Mouse (Mus musculus) myocyte (in vitro differentiated cells): ENCODE data around the gene Apba1.

ENCODE experiments used
- MAX ChIP-seq: IDR thresholded peaks from one replicate; pipeline ENCODE4 v1.6.1; 2011; ENCODE audit warnings: low read depth, mild to moderate bottlenecking, control low read depth
- POLR2A ChIP-seq: IDR thresholded peaks from one replicate; pipeline ENCODE4 v1.6.1; 2011; ENCODE audit warnings: low read depth, mild to moderate bottlenecking, control low read depth, moderate library complexity; ENCODE audit not compliant: insufficient read length
- REST ChIP-seq: IDR thresholded peaks from one replicate; pipeline ENCODE4 v1.6.1; 2011; ENCODE audit warnings: mild to moderate bottlenecking, control low read depth, moderate library complexity; ENCODE audit not compliant: insufficient read depth, insufficient read length
- TCF3 ChIP-seq: IDR thresholded peaks from one replicate; pipeline ENCODE4 v1.6.1; 2011; ENCODE audit warnings: low read depth, control low read depth; ENCODE audit not compliant: insufficient read length
- USF1 ChIP-seq: IDR thresholded peaks from one replicate; pipeline ENCODE4 v1.6.1; 2011; ENCODE audit warnings: low read depth, mild to moderate bottlenecking, control low read depth, moderate library complexity

DNA sequence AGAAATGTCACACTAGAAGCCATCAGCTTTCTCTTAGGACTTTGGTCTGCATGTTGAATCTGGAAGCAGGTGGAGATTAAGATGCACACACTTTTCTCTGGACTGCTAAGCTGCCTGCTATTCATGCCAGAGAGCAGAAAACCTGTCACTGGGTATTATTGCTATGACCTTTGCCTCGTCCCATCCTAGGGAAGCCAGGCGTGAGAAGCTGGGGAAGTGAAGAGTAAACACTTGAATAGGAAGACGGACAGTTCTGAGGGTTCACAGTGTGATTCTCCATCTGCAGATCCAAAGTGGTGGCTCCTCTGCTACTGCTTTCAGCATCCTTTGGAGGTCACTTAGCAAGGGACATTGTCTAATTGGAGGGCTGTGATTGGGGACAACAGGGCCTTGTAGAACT is 63.8 kb downstream of the Apba1 start:
- TF ChIP-seq POLR2A (no peak), REST (no peak), TCF3 (no peak), MAX (no peak), USF1 (no peak)
